Mouse (Mus musculus): ENCODE measurements around the gene Gm45717. TPM values are rescaled to one million over a fixed set of nuclear protein-coding genes. Genes with fewer than 3 reads are reported as not detected.

Gene Gm45717
- total RNA-seq, 2 experiments from 2014 or later, result not detected

GRCm38 (mm10) chr7:140946311-140946710 lies 9.4 kb downstream of the Gm45717 start:
- no peak for DNase-seq
- intact Hi-C loops (cut with DNase I), result no loop called here

- intact Hi-C loops (cut with DNase I), result no loop called here
- DNase-seq, result no peak
These were observed 10.5 kb downstream of the Gm45717 start for GRCm38 (mm10) chr7:140945247-140945646.

DNA sequence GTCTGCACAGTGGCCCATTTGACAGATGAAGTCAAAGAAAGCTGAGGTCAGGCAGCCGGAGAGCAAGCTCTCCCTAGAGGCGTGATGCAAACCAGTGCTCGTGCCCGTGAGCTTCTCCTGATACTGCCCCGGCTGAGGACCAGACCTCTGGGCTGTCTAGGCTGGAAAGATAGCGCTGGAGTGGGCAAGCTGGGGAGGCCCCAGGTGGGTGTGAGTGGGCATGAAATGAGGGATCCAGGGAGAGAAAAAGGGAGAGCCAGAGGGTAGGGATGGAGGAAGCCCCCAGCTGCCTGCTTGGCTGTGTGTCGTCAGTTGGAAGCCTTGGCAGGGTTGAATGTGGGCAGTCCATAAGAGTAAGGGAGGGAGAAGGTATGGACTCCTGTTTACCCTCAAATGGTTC lies 11.5 kb downstream of the Gm45717 start:
- DNase-seq, result no peak
- intact Hi-C loops (cut with DNase I), result no loop called here

DNA sequence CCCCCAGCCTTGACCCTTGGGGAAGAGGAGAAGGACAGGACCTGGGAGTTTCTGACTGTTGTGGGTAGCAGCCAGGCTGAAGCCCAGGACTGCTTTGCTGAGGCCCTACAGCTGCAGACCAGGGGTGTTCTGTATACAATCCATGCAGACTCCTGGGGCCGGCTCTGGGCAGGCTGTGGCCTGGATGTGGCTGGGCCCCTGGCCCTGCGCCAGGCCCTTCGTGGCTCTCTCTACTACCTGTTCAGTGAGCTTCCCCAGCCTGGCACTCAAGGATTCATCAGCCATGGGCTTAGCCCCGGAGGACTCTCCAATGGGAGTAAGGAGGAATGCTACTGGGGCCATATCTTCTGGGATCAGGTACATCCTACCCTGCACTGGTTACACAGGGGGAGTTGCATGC lies 12.4 kb downstream of the Gm45717 start:
- no peak for DNase-seq
- intact Hi-C loops (cut with DNase I), result no loop called here

DNA sequence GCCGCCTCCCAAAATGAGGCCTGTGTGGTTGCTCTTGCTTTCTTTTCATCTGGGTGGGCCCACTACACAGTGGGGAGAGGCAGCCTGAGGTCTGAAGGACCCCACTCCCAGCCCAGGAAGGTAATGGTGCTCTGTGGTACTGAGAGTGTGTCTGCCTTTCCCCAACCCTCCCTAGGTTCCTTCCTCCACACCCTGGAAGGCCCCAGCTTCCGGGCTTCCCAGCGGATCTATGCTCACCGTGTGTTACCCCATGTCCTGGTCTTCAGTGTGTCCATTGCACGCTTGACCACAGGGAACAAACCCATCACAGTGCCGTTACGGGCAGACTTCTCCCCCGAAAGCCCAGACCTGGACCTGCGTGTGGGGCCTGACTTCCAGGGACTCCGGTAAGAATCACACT lies 12.9 kb downstream of the Gm45717 start:
- intact Hi-C loops (cut with DNase I), result no loop called here
- no peak for DNase-seq

- intact Hi-C loops (cut with DNase I), result no loop called here
- DNase-seq, result no peak
These were observed 13.4 kb downstream of the Gm45717 start for GRCm38 (mm10) chr7:140942341-140942740.

- intact Hi-C loops (cut with DNase I), result no loop called here
- DNase-seq, result peak; percentile 84
These were observed 14.3 kb downstream of the Gm45717 start, which contains the start of gene Pgghg for GRCm38 (mm10) chr7:140941222-140942051. Gene Pgghg, plus strand, starts transcription at chr7:140941391.

GRCm38 (mm10) chr7:140939669-140940171 lies 16.0 kb downstream of the Gm45717 start:
- intact Hi-C loops (cut with DNase I), result no loop called here
- no peak for DNase-seq

DNA sequence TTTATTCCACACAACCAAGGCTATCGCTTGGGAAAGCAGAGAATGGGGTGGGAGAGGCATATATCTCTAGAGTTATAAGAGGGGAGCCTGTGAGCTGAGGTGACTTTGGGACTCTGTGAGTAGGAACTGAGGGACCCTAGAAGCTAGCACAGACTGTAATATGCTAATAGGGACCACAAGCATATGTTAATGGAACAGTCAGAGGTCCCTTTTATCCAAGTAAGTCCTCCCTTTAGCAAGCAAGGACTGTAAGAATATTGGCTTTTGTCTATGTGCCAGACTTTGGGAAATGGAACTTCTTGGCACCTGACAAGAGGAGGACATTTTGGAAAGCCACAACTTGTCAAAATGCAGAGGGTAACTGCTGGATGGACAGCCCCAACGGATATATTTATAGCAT lies 16.8 kb downstream of the Gm45717 start:
- DNase-seq, result no peak
- intact Hi-C loops (cut with DNase I), result no loop called here

- intact Hi-C loops (cut with DNase I), result no loop called here
- DNase-seq, result no peak
These were observed 17.3 kb downstream of the Gm45717 start for GRCm38 (mm10) chr7:140938436-140938835.

- intact Hi-C loops (cut with DNase I), result no loop called here
- DNase-seq, result no peak
These were observed 28.6 kb downstream of the Gm45717 start for GRCm38 (mm10) chr7:140927181-140927580.

DNA sequence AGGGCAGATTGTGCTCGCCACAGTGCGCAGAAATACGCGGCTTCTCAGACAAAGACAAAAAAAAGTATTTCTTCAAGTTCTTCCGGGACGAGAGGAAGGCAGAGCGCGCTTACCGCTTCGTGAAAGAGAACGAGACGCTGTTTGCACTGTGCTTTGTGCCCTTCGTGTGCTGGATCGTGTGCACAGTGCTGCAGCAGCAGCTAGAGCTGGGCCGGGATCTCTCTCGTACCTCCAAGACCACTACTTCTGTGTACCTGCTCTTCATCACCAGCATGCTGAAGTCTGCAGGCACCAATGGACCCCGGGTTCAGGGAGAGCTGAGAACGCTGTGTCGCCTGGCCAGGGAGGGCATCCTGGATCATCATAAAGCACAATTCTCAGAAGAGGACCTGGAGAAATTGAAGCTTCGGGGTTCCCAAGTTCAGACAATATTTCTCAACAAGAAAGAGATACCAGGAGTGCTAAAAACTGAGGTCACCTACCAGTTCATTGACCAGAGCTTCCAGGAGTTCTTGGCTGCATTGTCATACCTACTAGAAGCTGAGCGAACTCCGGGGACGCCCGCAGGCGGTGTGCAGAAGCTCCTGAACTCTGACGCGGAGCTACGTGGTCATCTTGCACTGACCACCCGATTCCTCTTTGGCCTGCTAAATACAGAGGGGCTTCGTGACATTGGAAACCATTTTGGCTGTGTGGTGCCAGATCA lies 32.5 kb downstream of the Gm45717 start:
- intact Hi-C loops (cut with DNase I), result no loop called here
- no peak for DNase-seq

GRCm38 (mm10) chr7:140922398-140923069 lies 33.2 kb downstream of the Gm45717 start:
- intact Hi-C loops (cut with DNase I), result no loop called here
- DNase-seq, result peak; percentile 78

DNA sequence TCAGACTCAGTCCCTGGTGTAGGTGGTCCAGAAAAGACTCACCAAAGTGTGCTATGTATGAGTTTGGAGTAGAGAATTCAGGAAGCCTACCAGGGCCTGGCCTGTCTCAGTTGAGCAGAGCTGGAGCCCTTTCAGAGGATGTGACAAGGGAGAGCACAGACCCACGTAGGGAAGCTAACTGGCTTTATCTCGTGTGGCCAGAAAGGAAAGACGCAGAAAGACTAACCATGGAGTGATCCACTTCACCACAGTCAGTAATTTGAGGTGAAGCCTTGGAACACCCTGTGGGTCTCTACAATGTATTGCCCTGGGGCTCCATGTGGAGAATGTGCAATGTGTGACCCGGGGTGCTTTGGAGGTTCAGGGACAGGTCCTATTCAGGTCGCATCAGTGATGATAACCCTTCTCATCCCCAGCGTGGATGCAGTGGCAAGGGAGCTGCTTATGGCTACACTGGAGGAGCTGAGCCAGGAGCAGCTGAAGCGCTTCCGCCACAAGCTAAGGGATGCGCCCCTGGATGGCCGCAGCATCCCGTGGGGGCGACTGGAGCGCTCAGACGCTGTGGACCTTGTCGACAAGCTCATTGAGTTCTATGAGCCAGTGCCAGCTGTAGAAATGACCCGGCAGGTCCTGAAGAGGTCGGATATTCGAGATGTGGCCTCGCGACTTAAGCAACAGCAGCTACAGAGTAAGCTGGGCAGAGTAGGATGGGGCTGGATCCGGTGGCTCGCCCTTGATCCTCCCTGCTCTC lies 34.3 kb downstream of the Gm45717 start:
- intact Hi-C loops (cut with DNase I), result no loop called here
- DNase-seq, result no peak

GRCm38 (mm10) chr7:140920418-140921029 lies 35.2 kb downstream of the Gm45717 start, which contains the start of gene Nlrp6:
Gene Nlrp6, plus strand, starts transcription at chr7:140920902.
- intact Hi-C loops (cut with DNase I), result no loop called here
- no peak for DNase-seq

DNA sequence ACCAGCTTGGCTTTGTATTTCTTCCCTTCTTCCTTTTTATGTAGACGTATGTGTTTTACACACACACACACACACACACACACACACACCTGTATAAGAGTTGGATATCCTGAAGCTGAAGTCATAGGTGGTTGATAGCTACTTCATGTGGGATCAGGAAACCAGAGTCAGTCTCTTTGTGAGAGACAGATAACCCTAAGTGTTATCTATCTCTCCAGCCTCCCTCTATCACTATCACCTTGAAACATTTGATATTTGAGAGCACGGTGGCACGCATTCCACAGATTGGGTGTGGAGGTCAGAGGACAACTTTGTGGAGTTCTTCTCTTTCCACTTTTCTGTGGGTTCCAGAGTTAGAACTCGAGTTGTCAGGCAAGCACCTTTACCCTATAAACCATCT lies 35.8 kb downstream of the Gm45717 start:
- intact Hi-C loops (cut with DNase I), result no loop called here
- no peak for DNase-seq

- intact Hi-C loops (cut with DNase I), result no loop called here
- DNase-seq, result no peak
These were observed 41.6 kb downstream of the Gm45717 start for GRCm38 (mm10) chr7:140914031-140914690.

GRCm38 (mm10) chr7:140912846-140913482 lies 42.8 kb downstream of the Gm45717 start:
- intact Hi-C loops (cut with DNase I), result no loop called here
- no peak for DNase-seq

GRCm38 (mm10) chr7:140912293-140912692 lies 43.4 kb downstream of the Gm45717 start:
- intact Hi-C loops (cut with DNase I), result no loop called here

More at GRCm38 (mm10) chr7:140912293-140912692, 43.4 kb downstream of the Gm45717 start:
- DNase-seq, result no peak

Measured in left cerebral cortex, postnatal 4 days (tissue).